Mouse (Mus musculus): ENCODE measurements at regions not wholly inside any gene's neighbourhood (a gene's known extent, or its start where the extent isn't known, plus 50 kb on each side); places are given as distances from the start of the nearest gene placed in this dataset.

GRCm38 (mm10) chr5:121078531-121078930 is 68.6 kb upstream of the Rph3a start:
- peak; percentile 79 for DNase-seq (ENCODE audit: low read depth, low spot score)

- DNase-seq (ENCODE audit: low read depth, low spot score), result no peak
Measured at GRCm38 (mm10) chr5:121076741-121077140, 66.8 kb upstream of the Rph3a start.

DNA sequence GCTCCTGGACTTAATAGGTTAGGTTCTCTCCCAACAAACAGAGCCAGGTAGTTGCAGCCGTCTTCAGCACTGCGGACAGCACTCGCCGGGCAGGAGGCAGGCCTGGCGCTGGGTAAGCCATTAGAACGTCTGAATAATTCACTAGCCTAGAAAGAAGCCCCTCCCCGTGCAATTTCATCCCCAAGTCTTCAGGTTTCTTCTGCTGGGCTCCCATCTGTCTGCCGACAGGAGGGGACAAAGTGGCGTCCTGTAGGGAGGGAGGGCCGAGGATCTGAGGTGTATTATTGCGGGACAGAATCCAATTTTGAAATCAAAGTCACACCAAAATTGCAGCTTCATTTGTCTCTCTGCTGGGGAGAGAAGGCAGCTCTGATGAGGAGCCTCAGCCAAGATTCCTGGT is 58.9 kb upstream of the Rph3a start:
- peak; percentile 63 for DNase-seq (ENCODE audit: low read depth, low spot score)

- no peak for DNase-seq (ENCODE audit: low read depth, low spot score)
Measured at GRCm38 (mm10) chr5:121064721-121065120, 54.8 kb upstream of the Rph3a start.

- DNase-seq (ENCODE audit: low read depth, low spot score), result peak; percentile 60
Measured at GRCm38 (mm10) chr5:121062930-121063584, 53.2 kb upstream of the Rph3a start.

GRCm38 (mm10) chr5:121061688-121062087 is 51.8 kb upstream of the Rph3a start:
- DNase-seq (ENCODE audit: low read depth, low spot score), result peak; percentile 27
